Mouse (Mus musculus) CD4-positive, CD25-positive, alpha-beta regulatory T cell, adult 4 months (primary cell): ENCODE measurements around the gene Pdxdc1. TPM values are rescaled to one million over a fixed set of nuclear protein-coding genes. Genes with fewer than 3 reads are reported as not detected.
"Not testable (repeated sequence)": the region's sequence is repeated elsewhere in the genome, so short reads cannot be mapped to it uniquely, and the experiment has no call there.

ENCODE experiments used
- ATAC-seq: one replicate; pipeline ENCODE4 v1.8.0; 2017
- polyA plus RNA-seq, 2 experiments: library from polyadenylated mRNA; unstranded; fragments of 100-300 nt; shearing (Covaris generic); gene quantifications; one replicate each; pipeline ENCODE4 v1.2.1; 2017

Pdxdc1 gene
- polyA plus RNA-seq, 2 experiments from 2014 or later = 21.0 to 28.2 TPM

DNA sequence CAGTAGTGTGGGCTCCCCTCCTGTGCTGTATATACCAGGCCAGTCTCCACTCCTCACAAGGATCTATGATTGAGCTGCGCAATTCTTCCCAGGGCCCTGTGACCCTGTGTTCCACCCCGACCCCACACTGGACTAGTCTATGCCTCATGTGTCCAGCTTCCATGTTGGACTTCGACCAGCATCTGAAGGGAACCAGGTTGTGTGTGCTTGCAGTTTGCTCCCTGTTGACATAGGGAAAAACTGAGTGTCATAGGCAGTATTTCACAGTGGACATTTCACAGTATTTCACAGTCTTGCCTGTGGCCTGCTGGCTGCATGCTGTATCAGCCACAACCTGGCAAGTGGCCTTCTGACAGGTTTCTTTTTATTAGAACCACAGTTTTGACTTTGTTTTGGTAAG is 89.7 kb downstream of the Pdxdc1 start:
- no peak for ATAC-seq

DNA sequence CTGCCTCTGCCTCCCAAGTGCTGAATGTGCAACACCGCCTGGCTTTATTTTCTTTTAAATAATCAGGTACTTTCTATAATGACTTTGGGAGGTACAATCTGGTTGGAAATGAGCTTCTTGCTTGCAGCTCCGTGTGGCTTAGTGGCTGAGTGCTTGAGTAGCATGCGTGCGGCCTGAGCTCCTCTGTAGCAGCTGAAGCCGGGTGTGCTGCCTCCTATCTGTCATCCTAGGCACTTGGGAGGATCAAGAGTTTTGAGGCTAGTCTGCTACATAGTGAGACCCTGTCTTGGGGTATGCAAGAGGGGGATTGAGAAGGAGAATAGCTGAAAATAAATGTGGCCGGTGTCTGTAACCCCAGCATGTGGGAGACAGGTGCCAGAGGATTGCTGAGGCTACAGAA is 90.8 kb downstream of the Pdxdc1 start:
- no peak for ATAC-seq

DNA sequence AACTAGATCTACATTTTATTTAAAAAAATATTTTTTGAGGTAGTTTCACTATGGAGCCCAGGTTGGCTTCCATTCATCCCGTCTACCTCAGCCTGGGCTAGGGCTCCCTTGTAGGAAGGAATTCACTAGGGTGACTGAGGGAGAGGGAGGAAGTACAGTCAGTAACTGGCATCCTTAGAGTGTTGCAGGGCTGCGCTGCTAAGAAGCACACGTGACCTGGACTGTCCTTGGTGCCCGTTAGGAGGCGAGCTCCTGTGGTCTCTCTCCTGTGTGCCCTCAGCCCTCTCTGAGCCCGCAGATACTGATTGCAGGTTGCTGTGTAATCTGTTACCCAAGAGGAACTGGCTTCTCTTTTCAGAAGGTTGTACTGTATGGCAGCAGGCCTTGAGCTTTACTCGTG is 94.5 kb downstream of the Pdxdc1 start:
- no peak for ATAC-seq

DNA sequence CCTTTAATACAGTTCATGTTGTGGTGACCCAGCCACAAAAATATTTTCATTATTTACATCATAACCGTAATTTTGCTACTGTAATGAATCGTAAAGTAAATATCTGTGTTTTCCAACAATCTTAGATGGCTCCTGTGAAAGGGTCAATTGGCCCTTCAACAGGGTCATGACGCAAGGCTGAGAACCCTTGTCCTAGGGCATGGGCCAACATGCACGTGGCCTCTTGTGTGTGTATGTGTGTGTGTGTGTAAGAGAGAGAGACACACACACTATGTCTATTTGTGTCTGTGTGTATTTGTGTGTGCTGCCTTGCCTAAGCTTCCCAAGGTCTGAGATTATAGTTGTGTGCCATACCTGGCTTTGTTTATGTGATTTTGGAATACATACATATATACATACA is 95.3 kb downstream of the Pdxdc1 start:
- ATAC-seq = no peak

DNA sequence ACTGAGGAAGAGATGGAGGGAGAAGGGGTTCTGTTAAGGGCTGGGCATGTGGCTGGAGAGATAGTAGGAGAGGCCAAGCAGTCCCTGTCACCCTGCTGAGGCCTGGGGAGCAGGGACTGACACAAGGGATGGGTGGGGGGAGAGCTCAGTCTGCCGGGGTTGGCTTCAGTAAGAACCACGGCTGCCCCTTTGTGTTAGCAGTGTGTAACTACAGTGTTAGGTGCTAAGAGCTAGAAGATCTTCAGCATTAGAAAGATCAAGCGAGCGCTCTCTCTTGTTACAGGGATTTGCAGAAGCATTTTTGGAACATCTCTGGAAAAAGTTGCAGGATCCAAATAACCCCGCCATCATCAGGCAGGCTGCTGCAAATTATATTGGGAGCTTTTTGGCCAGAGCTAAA is 98.3 kb downstream of the Pdxdc1 start:
- no peak for ATAC-seq

DNA sequence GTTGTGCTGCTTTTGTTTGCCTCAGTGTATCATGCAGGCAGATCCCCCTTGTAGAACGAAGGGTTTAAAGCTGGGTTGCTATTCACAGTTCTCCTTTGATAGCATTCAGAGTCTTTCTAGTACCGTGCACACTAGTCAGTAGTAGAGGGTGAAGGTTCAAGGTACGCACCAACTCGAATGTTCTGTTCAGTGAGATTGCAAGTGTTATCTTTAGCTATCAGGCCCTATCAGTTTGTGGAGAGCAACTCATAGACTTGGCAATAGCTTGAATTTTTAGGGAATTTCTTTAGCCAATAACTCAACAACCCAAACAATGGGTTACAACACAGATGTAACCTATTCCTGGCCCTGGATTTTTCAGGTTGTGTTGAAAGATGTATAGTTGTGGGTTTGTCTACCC is 101.7 kb downstream of the Pdxdc1 start:
- ATAC-seq = no peak

DNA sequence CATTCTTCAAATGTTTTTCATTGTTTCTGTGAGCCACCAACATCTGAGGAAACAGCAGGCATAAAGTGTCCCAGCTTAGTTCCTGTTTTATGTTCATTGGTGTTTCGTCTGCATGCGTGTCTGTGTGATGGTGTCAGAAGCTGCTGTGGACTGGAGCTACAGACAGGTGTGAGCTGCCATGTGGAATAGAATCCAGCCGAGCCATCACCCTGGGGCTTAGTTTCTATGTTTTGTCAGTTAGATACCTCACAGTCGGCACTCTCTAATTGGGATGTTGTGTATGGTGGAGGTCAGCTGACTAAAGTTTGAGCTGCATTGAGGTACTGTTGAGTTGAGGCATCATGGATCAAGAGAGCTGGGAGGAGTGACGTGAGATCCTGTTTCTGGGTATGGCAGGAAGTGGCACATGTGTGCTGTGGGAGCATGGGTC is 106.2 kb downstream of the Pdxdc1 start:
- peak; percentile 84 for ATAC-seq

DNA sequence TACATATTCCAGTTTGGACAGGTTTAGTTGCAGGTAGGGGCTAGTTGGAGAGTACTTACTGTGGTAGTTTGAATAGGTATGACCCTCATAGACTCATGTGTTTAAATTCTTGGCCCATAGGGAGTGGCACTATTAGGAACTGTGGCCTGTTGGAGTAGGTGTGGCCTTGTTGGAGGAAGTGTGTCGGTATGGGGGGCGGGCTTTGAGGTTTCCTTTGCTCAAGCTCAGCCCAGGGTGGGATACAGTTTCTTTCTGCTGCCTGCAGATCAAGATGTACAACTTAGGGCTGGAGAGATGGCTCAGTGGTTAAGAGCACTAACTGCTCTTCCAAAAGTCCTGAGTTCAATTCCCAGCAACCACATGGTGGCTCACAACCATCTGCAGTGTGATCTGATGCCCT is 109.5 kb downstream of the Pdxdc1 start:
- not testable (repeated sequence) for ATAC-seq

DNA sequence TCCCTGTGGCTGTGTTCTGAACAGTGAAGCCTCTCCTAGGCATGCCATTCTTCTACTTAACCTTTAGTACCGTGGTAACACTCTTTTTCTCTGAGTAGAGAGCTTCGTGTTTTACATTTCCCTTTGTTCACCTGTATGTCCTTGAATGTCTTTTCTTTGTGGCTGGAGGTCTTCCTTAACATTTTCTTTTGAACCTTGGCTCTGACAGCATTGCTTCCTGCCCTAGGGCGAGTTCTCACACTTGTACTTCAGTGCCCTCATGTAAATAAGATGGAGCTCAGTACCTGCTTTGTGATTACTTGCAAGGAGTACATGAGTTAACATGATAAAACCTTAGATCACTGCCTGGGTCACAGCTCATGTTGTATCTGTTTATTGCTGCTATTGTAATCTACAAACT is 117.0 kb downstream of the Pdxdc1 start:
- no peak for ATAC-seq

Other genes with a start within 250 kb of the Pdxdc1 start
- gene Parn, start 235.0 kb downstream of the Pdxdc1 start, polyA plus RNA-seq = 10 to 100 TPM; 36.0 to 41.4 TPM
- 10 to 100 TPM; 60.0 to 64.7 TPM for gene Bfar, start 231.3 kb downstream of the Pdxdc1 start, polyA plus RNA-seq
- 1 to 10 TPM; 7.3 to 7.5 TPM for gene 3110001I22Rik, start 231.2 kb downstream of the Pdxdc1 start, polyA plus RNA-seq
- not detected for gene Pla2g10, start 172.1 kb downstream of the Pdxdc1 start, polyA plus RNA-seq
- gene Rrn3, start 122.4 kb downstream of the Pdxdc1 start, polyA plus RNA-seq = 10 to 100 TPM; 54.1 to 65.3 TPM
- gene Ntan1, start 84.3 kb downstream of the Pdxdc1 start, polyA plus RNA-seq = 100 to 1,000 TPM; 129 to 146 TPM
- under 1 TPM; 0.55 to 0.91 TPM for gene Mpv17l, start within 50 bp of the Pdxdc1 start, polyA plus RNA-seq
- not detected for gene 2900011O08Rik, start 83.5 kb upstream of the Pdxdc1 start, polyA plus RNA-seq
- gene Ifitm7, start 83.8 kb upstream of the Pdxdc1 start, polyA plus RNA-seq = not detected